Mouse (Mus musculus) heart, adult 2 months (tissue): ENCODE measurements at regions not wholly inside any gene's neighbourhood (a gene's known extent, or its start where the extent isn't known, plus 50 kb on each side); places are given as distances from the start of the nearest gene placed in this dataset.
A peak's percentile ranks its signal among the peaks of the same experiment; 100 is the strongest.

Experiments used
- DNase-seq, 2 experiments: peaks; one replicate each; pipeline ENCODE4 v3.0.0; 2021
- H3K27ac ChIP-seq: fragments of 200-600 bp; 2 replicates; pipeline ENCODE4 v1.8.1; 2022
- H3K27me3 ChIP-seq: fragments of 200-500 bp; 2 replicates; pipeline ENCODE4 v1.6.1; 2012; ENCODE audit warnings: mild to moderate bottlenecking, low read length, inconsistent platforms, mixed read lengths; ENCODE audit not compliant: control insufficient read depth, insufficient read depth
- H3K36me3 ChIP-seq: fragments of 200-500 bp; 2 replicates; pipeline ENCODE4 v1.6.1; 2012; ENCODE audit warnings: low read length, inconsistent platforms; ENCODE audit not compliant: control insufficient read depth, insufficient read depth
- H3K4me1 ChIP-seq: fragments of 200-500 bp; 2 replicates; pipeline ENCODE4 v1.6.1; 2011; ENCODE audit warnings: low read length; ENCODE audit not compliant: control insufficient read depth, insufficient read depth
- H3K4me3 ChIP-seq: fragments of 200-600 bp; 2 replicates; pipeline ENCODE4 v1.8.1; 2022
- H3K79me2 ChIP-seq: fragments of 200-500 bp; replicated peaks from 2 replicates; pipeline ENCODE4 v1.6.1; 2012; ENCODE audit warnings: mild to moderate bottlenecking, inconsistent platforms, low read length, moderate library complexity, mixed read lengths; ENCODE audit not compliant: control insufficient read depth, insufficient read depth
- H3K9ac ChIP-seq: fragments of 200-500 bp; 2 replicates; pipeline ENCODE4 v1.6.1; 2012; ENCODE audit warnings: low read depth, mild to moderate bottlenecking, control low read depth, inconsistent platforms, low read length, mixed read lengths
- CTCF ChIP-seq: fragments of 200-600 bp; IDR thresholded peaks from 2 replicates; pipeline ENCODE4 v1.8.1; 2022; ENCODE audit warnings: antibody characterized with exemption, mild to moderate bottlenecking, moderate library complexity
- EP300 ChIP-seq: fragments of 200-500 bp; IDR thresholded peaks from 2 replicates; pipeline ENCODE4 v1.6.1; 2011; ENCODE audit warnings: low read depth, low read length, control low read depth; ENCODE audit not compliant: insufficient read depth
- POLR2A ChIP-seq: fragments of 200-500 bp; IDR thresholded peaks from 2 replicates; pipeline ENCODE4 v1.6.1; 2011; ENCODE audit warnings: mild to moderate bottlenecking, low read depth, low read length, control low read depth; ENCODE audit not compliant: insufficient read depth
- WGBS: fragments of 180-500 bp; shearing (Covaris S2); methylation state at CpG from one replicate; pipeline ENCODE4 v1.1.7; 2018; 5-methylcytosine and 5-hydroxymethylcytosine counted together
- intact Hi-C: fragments of 180-260 bp; cut with DNase I; formaldehyde crosslinking; loops from one replicate; pipeline ENCODE4 v1.15.1; 2025

- Histone ChIP-seq H3K4me3 (no peak overlapping the region), H3K27ac (no peak overlapping the region), H3K36me3 (no peaks in the 10 kb centered on the region), H3K27me3 (no peaks in the 10 kb centered on the region), H3K4me1 (no peaks in the 10 kb centered on the region), H3K9ac (no peak overlapping the region), H3K79me2 (no peaks in the 10 kb centered on the region)
- DNase-seq: no peak
- TF ChIP-seq POLR2A (no peak), CTCF (no peak), EP300 (no peak)
- intact Hi-C loops: no loop called here
Observed at GRCm38 (mm10) chr1:90706391-90706790, 103.6 kb downstream of the Cops8 start.

DNA sequence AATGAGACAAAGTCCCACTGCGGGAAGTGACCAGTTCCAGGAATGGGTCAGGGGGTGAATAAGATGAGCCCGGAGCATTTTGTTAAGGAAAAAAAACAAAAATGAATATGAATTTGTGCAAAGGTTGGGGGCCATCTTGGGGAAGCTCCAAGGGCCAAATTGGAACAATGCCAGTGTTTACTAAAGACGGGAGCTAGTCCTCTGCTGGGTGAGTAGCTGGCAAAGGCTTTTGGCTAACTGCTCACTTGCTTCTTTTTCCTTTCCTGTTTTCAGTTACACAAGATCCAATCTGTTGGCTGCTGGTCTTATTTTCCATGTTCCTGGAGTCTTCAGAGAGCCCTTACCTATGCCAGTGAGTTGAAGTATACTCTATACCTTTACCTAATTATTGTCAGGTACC is 107.0 kb downstream of the Cops8 start:
- WGBS: 55% methylated on average over 3 of the region's 3 CpGs
- Histone ChIP-seq H3K4me3 (no peak overlapping the region), H3K27me3 (no peaks in the 10 kb centered on the region), H3K36me3 (no peaks in the 10 kb centered on the region), H3K27ac (no peak overlapping the region), H3K9ac (no peak overlapping the region), H3K79me2 (no peaks in the 10 kb centered on the region), H3K4me1 (no peaks in the 10 kb centered on the region)
- DNase-seq: no peak
- intact Hi-C loops: no loop called here
- TF ChIP-seq CTCF (no peak), POLR2A (no peak), EP300 (no peak)

- TF ChIP-seq CTCF: no peak
- TF ChIP-seq EP300: no peak
- no peak for TF ChIP-seq POLR2A
- Histone ChIP-seq H3K79me2 (no peaks in the 10 kb centered on the region), H3K4me3 (no peak overlapping the region), H3K9ac (no peak overlapping the region), H3K36me3 (no peaks in the 10 kb centered on the region), H3K27me3 (no peaks in the 10 kb centered on the region), H3K4me1 (no peaks in the 10 kb centered on the region), H3K27ac (no peak overlapping the region)
- DNase-seq: peak; percentile 47 to 69
- WGBS: 70% methylated on average over 3 of the region's 3 CpGs
- intact Hi-C loops: no loop called here
Observed at GRCm38 (mm10) chr1:90710566-90710965, 107.8 kb downstream of the Cops8 start.

- 81% methylated on average over 8 of the region's 8 CpGs for WGBS
- Histone ChIP-seq H3K79me2 (no peaks in the 10 kb centered on the region), H3K36me3 (no peaks in the 10 kb centered on the region), H3K4me3 (no peak overlapping the region), H3K27ac (no peak overlapping the region), H3K27me3 (no peaks in the 10 kb centered on the region), H3K9ac (no peak overlapping the region), H3K4me1 (peaks cover 1% of the 10 kb centered on the region; the same call in 1 of the 2 replicates)
- DNase-seq: no peak
- intact Hi-C loops: no loop called here
- no peak for TF ChIP-seq EP300
- TF ChIP-seq CTCF: no peak
- TF ChIP-seq POLR2A: no peak
Observed at GRCm38 (mm10) chr1:90711103-90711502, 108.3 kb downstream of the Cops8 start.
